Mouse (Mus musculus): ENCODE results near the gene Hdhd5. TPM values are rescaled to one million over a fixed set of nuclear protein-coding genes. Genes with fewer than 3 reads are reported as not detected.
A peak's percentile ranks its signal among the peaks of the same experiment; 100 is the strongest.

The Hdhd5 gene
- total and polyA plus RNA-seq, 3 experiments, result 17.8 to 19.9 TPM; not detected in 1

GRCm38 (mm10) chr6:120539781-120540231 is 8.7 kb upstream of the Hdhd5 start:
- Histone ChIP-seq H3K79me2 (ENCODE audit: control insufficient read depth, insufficient read depth, low read length, poor library complexity) (no peaks in the 10 kb centered on the region), H3K9me3 (replicated peaks; ENCODE audit: insufficient read depth, low read length) (no peaks in the 10 kb centered on the region), H3K27me3 (ENCODE audit: control insufficient read depth in 1 of 2, insufficient read depth in 2 of 2, low read length in 2 of 2) (no peaks in the 10 kb centered on the region), H3K9ac (ENCODE audit: control insufficient read depth, low read depth, low read length, poor library complexity, severe bottlenecking) (peak overlapping the region; percentile 73), H3K4me1 (ENCODE audit: control insufficient read depth in 1 of 2, insufficient read depth in 2 of 2, low read length in 2 of 2) (peaks cover 0 to 5% of the 10 kb centered on the region in 2 experiments; a peak in 1 of 4 replicates), H3K36me3 (ENCODE audit: control insufficient read depth in 1 of 2, insufficient read depth in 2 of 2, low read length in 2 of 2) (peaks cover 0 to 4% of the 10 kb centered on the region in 2 experiments; a peak in 1 of 4 replicates), H3K4me3 (ENCODE audit: control insufficient read depth in 1 of 2, insufficient read depth in 1 of 2, low read depth in 2 of 2, low read length in 2 of 2) (no peak overlapping the region), H3K27ac (ENCODE audit: control insufficient read depth, low read depth, low read length) (no peak overlapping the region)
- TF ChIP-seq GABPA (IDR thresholded peaks at IDR 0.05; ENCODE audit: low read depth, low read length) (no peak), JUND (IDR thresholded peaks at IDR 0.05; ENCODE audit: low read depth, low read length) (no peak), MEF2A (IDR thresholded peaks at IDR 0.05; ENCODE audit: extremely low read depth, insufficient replicate concordance, low read depth, low read length, poor library complexity, severe bottlenecking) (no peak), USF1 (IDR thresholded peaks at IDR 0.05; ENCODE audit: low read depth, low read length) (no peak), NRF1 (IDR thresholded peaks at IDR 0.05; ENCODE audit: insufficient read depth, low read depth, low read length, poor library complexity, severe bottlenecking) (no peak), MYB (IDR thresholded peaks at IDR 0.05; ENCODE audit: low read depth, low read length) (no peak), E2F4 (IDR thresholded peaks at IDR 0.05; ENCODE audit: borderline replicate concordance, low read depth, low read length) (no peak), POLR2AphosphoS2 (IDR thresholded peaks at IDR 0.05; ENCODE audit: low read length) (no peak), SMC3 (IDR thresholded peaks at IDR 0.05; ENCODE audit: low read depth, low read length) (no peak), ELF1 (IDR thresholded peaks at IDR 0.05; ENCODE audit: low read depth, low read length) (no peak), TCF12 (IDR thresholded peaks at IDR 0.05; ENCODE audit: low read depth, low read length) (no peak), NELFE (IDR thresholded peaks at IDR 0.05; ENCODE audit: low read depth, low read length) (no peak), UBTF (IDR thresholded peaks at IDR 0.05; ENCODE audit: borderline replicate concordance, insufficient read depth, low read depth, low read length) (no peak)
- DNase-seq (ENCODE audit: low read depth, low spot score), result no peak

GRCm38 (mm10) chr6:120539132-120539759 is 8.1 kb upstream of the Hdhd5 start:
- Histone ChIP-seq H3K9ac (ENCODE audit: control insufficient read depth, low read depth, low read length, poor library complexity, severe bottlenecking) (peak overlapping the region; percentile 73), H3K4me3 (ENCODE audit: control insufficient read depth in 1 of 2, insufficient read depth in 1 of 2, low read depth in 2 of 2, low read length in 2 of 2) (peak overlapping the region; percentile 28 to 43; a peak in 2 of 4 replicates), H3K27me3 (ENCODE audit: control insufficient read depth in 1 of 2, insufficient read depth in 2 of 2, low read length in 2 of 2) (no peaks in the 10 kb centered on the region), H3K9me3 (replicated peaks; ENCODE audit: insufficient read depth, low read length) (no peaks in the 10 kb centered on the region), H3K4me1 (ENCODE audit: control insufficient read depth in 1 of 2, insufficient read depth in 2 of 2, low read length in 2 of 2) (peaks cover 0 to 5% of the 10 kb centered on the region in 2 experiments; a peak in 1 of 4 replicates), H3K36me3 (ENCODE audit: control insufficient read depth in 1 of 2, insufficient read depth in 2 of 2, low read length in 2 of 2) (peaks cover 0 to 4% of the 10 kb centered on the region in 2 experiments; a peak in 1 of 4 replicates), H3K27ac (ENCODE audit: control insufficient read depth, low read depth, low read length) (no peak overlapping the region), H3K79me2 (ENCODE audit: control insufficient read depth, insufficient read depth, low read length, poor library complexity) (no peaks in the 10 kb centered on the region)
- TF ChIP-seq SIN3A (IDR thresholded peaks at IDR 0.05; ENCODE audit: low read length) (peak; percentile 58), RAD21 (IDR thresholded peaks at IDR 0.05; ENCODE audit: low read depth, low read length) (peak; percentile 100), CTCF (IDR thresholded peaks at IDR 0.05 in 2 of 3, conservative IDR thresholded peaks at IDR 0.05 in 1 of 3; ENCODE audit: control insufficient read depth in 1 of 3, insufficient read depth in 1 of 3, low read depth in 2 of 3, low read length in 3 of 3, poor library complexity in 1 of 3, severe bottlenecking in 1 of 3) (peak; percentile 94 to 99 (median 97)), UBTF (IDR thresholded peaks at IDR 0.05; ENCODE audit: borderline replicate concordance, insufficient read depth, low read depth, low read length) (no peak), JUND (IDR thresholded peaks at IDR 0.05; ENCODE audit: low read depth, low read length) (peak; percentile 57; the same call in 1 of the 2 replicates), ZC3H11A (IDR thresholded peaks at IDR 0.05; ENCODE audit: low read depth, low read length) (peak; percentile 97), MAFK (IDR thresholded peaks at IDR 0.05; ENCODE audit: borderline replicate concordance, low read depth, low read length) (no peak), ZMIZ1 (IDR thresholded peaks at IDR 0.05; ENCODE audit: low read depth, low read length) (no peak), EP300 (IDR thresholded peaks at IDR 0.05; ENCODE audit: low read depth in 1 of 2, low read length in 2 of 2) (peak in 1 of 2 experiments; percentile 14; a peak in 1 of 4 replicates), KAT2A (conservative IDR thresholded peaks at IDR 0.05; ENCODE audit: low read depth, low read length) (no peak), POLR2AphosphoS2 (IDR thresholded peaks at IDR 0.05; ENCODE audit: low read length) (no peak), MYB (IDR thresholded peaks at IDR 0.05; ENCODE audit: low read depth, low read length) (no peak), HCFC1 (IDR thresholded peaks at IDR 0.05; ENCODE audit: low read depth, low read length) (peak; percentile 37; the same call in 1 of the 2 replicates), SMC3 (IDR thresholded peaks at IDR 0.05; ENCODE audit: low read depth, low read length) (peak; percentile 97), E2F4 (IDR thresholded peaks at IDR 0.05; ENCODE audit: borderline replicate concordance, low read depth, low read length) (no peak), ELF1 (IDR thresholded peaks at IDR 0.05; ENCODE audit: low read depth, low read length) (0 out of 2 replicates have a peak, but pooled peaks have one; percentile 11), MXI1 (IDR thresholded peaks at IDR 0.05; ENCODE audit: low read depth, low read length) (peak; percentile 50)
- DNase-seq (ENCODE audit: low read depth, low spot score), result peak; percentile 88
